Mouse (Mus musculus) heart, adult 18-20 months (tissue): ENCODE results near the gene S100a5. TPM values are rescaled to one million over a fixed set of nuclear protein-coding genes. Genes with fewer than 3 reads are reported as not detected.

Experiments
- DNase-seq, 2 experiments: peaks; one replicate each; pipeline ENCODE4 v3.0.0; 2021 to 2022; ENCODE audit warnings: mixed read lengths in 1 of 2
- total RNA-seq, 2 experiments: library from RNA; stranded (reverse); gene quantifications; 2 replicates each; pipeline ENCODE4 v1.2.3; 2021

The S100a5 gene
- total RNA-seq, 2 experiments from 2014 or later: not detected

- no peak for DNase-seq
These were observed 8.3 kb upstream of the S100a5 start for GRCm38 (mm10) chr3:90600036-90600435.

- DNase-seq: peak; percentile 71 to 81
These were observed 7.7 kb upstream of the S100a5 start for GRCm38 (mm10) chr3:90600458-90601195.

- no peak for DNase-seq
These were observed 6.7 kb upstream of the S100a5 start, which contains the start of gene Gm42674 for GRCm38 (mm10) chr3:90601486-90602110. Gm42674 (plus strand) TSS chr3:90601904.

GRCm38 (mm10) chr3:90603623-90604022, 4.7 kb upstream of the S100a5 start, which contains the start of gene S100a4:
S100a4 (plus strand) TSS chr3:90603771.
- peak; percentile 47 to 61 for DNase-seq

GRCm38 (mm10) chr3:90604416-90604815, 3.9 kb upstream of the S100a5 start:
- DNase-seq: peak; percentile 90 to 91

GRCm38 (mm10) chr3:90605049-90605448, 3.3 kb upstream of the S100a5 start:
- DNase-seq: no peak

- no peak for DNase-seq
These were observed 2.6 kb upstream of the S100a5 start for GRCm38 (mm10) chr3:90605736-90606135.

GRCm38 (mm10) chr3:90606185-90606584, 2.1 kb upstream of the S100a5 start:
- peak; percentile 58 to 75 for DNase-seq

- DNase-seq: no peak
These were observed 962 bp upstream of the S100a5 start for GRCm38 (mm10) chr3:90607361-90607760.

- DNase-seq: no peak
These were observed 779 bp downstream of the S100a5 start for GRCm38 (mm10) chr3:90609102-90609501.

GRCm38 (mm10) chr3:90611494-90611893, 3.2 kb downstream of the S100a5 start:
- no peak for DNase-seq

GRCm38 (mm10) chr3:90612061-90612460, 3.7 kb downstream of the S100a5 start:
- DNase-seq: no peak

- DNase-seq: peak; percentile 83 to 88
These were observed 4.5 kb downstream of the S100a5 start, which contains the start of gene S100a6 for GRCm38 (mm10) chr3:90612728-90613291. S100a6 (plus strand) TSS chr3:90612882.

GRCm38 (mm10) chr3:90613461-90614147, 5.3 kb downstream of the S100a5 start:
- DNase-seq: peak in 1 of 2 experiments; percentile 47

GRCm38 (mm10) chr3:90614148-90614530, 5.8 kb downstream of the S100a5 start:
- no peak for DNase-seq

- peak in 1 of 2 experiments; percentile 42 for DNase-seq
These were observed 6.4 kb downstream of the S100a5 start for GRCm38 (mm10) chr3:90614611-90615251.

- DNase-seq: peak; percentile 85 to 86
These were observed 7.1 kb downstream of the S100a5 start for GRCm38 (mm10) chr3:90615415-90615814.

- DNase-seq: no peak
These were observed 7.6 kb downstream of the S100a5 start for GRCm38 (mm10) chr3:90615911-90616310.

GRCm38 (mm10) chr3:90617586-90617985, 9.3 kb downstream of the S100a5 start:
- DNase-seq: no peak

GRCm38 (mm10) chr3:90621552-90621951, 13.2 kb downstream of the S100a5 start:
- DNase-seq: no peak

- peak; percentile 65 to 77 for DNase-seq
These were observed 15.2 kb downstream of the S100a5 start for GRCm38 (mm10) chr3:90623435-90624071.
